Mouse (Mus musculus): Measurements from ENCODE around the gene Fat4.

DNA sequence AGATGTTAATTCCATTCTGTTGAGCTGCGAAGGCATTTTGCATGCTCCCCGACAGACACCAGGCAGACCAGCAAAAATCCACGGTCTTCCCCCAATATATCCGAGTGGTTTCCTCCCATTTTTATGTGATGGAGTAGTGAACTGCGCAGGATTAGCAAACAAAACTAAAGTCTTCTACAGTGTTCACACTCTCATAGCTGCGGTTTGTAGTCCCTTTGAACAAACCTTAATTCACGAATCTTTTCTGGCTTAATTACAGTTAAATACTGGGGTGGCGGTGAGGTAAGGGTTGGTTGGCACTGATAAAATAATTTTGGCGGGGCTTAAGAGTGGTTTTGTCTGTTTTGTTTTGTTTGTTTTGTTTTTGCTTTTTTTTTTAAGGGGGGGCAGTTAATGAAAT is 3.1 kb upstream of the Fat4 start:
- TF ChIP-seq NRF1 (IDR thresholded peaks at IDR 0.05; ENCODE audit: low read depth, low read length): no peak
- TF ChIP-seq POLR2A (IDR thresholded peaks at IDR 0.05; ENCODE audit: low read depth, low read length): no peak

Measured in CH12.LX (cell line).